Mouse (Mus musculus): Measurements from ENCODE around the gene Zc3h4.
A peak's percentile ranks its signal among the peaks of the same experiment; 100 is the strongest.

Gene Zc3h4

GRCm38 (mm10) chr7:16401991-16402431 lies 1.3 kb downstream of the Zc3h4 start:
- DNase-seq: peak; percentile 70

GRCm38 (mm10) chr7:16402449-16402848 lies 1.7 kb downstream of the Zc3h4 start:
- DNase-seq: no peak

DNA sequence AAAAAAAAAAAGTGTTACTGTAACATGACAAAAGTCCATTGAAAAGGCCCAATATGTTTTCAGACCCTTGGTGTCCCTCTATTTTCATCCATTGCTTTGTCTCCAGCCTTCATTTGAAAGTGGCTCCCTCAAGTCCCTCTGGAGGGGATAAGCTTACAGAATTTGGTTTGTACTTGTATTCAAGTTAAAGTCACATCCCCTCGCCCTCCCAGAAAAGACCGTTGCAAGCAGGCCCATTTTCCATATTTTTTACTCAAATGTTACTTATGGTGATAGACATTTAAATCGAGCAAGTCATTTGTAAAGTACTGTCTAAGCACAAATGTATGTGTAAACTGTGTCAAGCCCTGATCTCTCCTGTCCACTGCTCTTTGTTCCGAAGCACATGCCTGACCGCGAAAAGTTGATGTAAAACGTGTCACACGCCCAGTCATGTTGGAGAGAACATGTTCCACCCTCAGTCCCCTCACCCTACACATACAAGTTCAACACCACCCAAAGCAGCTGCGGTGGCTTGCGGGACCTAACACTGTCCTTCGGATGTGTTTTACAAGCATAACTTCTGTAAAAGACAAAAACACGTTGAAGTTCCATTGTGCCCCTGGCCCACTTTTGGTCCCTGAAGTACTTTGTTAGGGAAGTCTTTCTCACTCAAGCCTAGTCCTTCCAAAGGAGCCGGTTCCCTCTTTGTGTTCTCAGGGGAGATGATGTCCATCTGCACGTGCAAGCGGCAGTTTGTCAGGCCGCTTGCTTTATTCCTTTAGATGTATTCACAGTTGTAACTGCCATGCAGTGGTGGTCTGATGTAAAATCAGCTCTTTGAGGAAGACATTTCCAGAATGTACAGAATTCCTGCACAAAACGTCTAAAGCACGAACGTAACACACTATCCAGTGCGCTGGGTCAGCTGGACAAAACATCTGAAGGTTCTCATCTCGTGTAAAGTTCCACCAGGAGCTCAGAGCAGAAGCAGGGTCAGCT lies 2.5 kb downstream of the Zc3h4 start:
- DNase-seq: peak; percentile 54

DNA sequence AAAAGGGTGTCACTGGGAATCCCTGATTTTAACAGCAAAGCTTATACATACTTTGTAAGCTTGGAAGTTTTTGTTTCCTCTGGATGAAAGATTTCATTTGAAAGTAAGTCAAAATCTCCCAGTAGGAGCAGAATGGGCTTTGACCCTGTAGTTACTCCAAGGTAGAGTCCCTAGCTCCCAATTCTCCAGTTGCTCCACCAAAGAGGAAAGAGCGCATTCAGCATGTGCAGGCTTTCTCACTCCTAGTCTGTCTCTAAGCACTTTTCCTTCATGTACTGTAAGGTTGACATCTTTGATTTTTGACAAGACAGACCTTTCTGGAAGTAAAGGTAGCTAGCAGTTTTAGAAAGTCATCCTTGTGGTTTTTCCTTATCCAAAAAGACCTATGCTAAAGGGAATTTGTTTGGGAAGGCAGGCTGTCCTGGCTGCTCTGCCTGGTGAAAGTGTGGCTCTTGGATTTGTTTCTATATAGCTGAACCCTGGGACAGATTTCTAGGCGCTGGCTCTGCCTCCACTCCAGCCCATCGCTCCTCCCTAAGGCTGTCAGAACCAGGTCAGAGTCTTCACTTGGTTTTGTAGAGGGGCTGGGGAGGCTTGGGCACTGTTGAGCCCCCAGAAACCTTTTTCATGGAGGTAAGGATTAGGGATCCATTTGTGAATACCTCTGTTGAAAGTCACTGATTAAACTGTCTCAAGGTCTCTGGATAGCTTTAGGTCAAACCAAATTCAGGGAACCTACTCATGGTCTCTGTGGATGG lies 3.8 kb downstream of the Zc3h4 start:
- peak; percentile 21 for DNase-seq

DNA sequence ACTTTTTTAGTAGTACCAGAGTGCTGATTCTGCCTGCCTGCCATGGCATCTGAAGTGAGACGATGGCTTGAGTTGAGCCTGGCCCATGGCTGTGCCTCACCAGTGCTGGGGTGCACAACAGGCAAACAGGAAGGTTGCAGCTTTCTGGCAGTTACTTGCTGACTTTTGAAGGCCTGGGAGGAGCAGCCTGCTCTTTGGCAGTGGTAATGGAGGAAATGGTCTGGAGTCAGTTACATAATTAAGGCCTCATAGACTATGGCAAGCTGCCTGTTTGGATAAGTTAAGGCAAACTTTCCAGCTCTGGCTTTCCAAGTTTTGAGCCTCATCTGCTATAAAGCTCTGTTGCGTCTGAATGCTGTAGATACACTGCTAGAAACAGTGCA lies 4.4 kb downstream of the Zc3h4 start:
- peak; percentile 66 for DNase-seq

DNA sequence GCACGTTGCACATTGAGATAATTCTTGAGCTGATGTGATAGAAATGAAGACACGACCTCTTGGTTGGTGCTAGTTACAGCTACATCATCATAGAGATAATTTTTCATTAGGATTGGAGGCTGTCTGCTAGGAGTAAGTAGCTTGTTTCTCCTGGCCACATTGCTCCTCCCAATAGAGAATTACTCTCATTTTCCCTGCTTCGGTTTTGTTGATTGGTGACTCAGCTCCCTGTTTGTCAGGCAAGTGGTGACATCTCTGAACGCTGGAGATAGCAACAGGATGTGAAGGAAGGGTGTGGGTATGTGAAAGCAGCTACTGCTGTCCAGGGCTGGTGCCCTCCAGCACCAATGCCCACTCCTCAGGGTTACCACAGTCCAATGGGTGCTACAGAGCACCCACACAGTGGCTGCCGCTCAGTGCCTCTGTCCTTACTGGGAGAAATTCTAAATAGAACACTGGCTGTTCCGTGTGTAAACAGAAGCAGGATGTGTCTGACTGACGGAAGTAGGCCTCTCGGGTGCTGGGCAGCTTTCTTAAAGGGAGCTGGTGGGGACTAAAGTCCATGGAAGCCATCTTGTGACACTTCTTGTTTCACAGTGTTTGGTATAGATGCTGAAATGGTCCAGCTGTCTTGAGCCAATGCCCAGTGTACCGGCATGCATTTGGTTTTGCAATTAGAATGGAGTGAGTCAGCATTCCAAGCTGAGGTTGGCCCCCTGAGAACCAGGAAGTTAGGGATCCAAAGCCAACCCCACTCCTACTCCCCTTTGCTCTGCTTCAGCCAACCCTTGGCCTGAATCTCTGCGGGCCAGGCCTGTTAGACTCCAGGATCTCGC lies 5.0 kb downstream of the Zc3h4 start:
- DNase-seq: peak; percentile 73

- DNase-seq: no peak
Measured at GRCm38 (mm10) chr7:16406978-16407377, 6.3 kb downstream of the Zc3h4 start.

- no peak for DNase-seq
Measured at GRCm38 (mm10) chr7:16411100-16411499, 10.4 kb downstream of the Zc3h4 start.

- DNase-seq: no peak
Measured at GRCm38 (mm10) chr7:16412220-16412896, 11.6 kb downstream of the Zc3h4 start.

DNA sequence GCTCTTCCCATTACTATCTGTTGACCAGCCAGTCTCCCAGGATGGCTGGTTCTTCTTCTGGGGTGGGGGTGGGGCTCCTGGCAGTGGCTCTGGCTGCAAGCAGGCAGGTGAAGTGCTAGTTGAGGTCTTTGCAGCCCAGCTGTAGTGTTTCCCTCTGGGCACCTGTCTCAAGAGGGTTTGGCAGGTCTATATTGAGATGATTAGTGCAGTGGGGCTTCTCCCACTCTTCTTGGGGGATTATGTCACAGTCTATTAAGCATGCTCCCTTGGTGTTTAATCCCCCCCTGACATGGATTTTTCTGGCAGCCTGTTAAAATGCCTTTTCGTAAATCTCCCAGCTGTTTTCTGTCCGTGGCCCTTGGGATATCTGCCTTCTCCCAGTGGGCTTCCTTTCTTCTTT lies 12.2 kb downstream of the Zc3h4 start:
- no peak for DNase-seq

DNA sequence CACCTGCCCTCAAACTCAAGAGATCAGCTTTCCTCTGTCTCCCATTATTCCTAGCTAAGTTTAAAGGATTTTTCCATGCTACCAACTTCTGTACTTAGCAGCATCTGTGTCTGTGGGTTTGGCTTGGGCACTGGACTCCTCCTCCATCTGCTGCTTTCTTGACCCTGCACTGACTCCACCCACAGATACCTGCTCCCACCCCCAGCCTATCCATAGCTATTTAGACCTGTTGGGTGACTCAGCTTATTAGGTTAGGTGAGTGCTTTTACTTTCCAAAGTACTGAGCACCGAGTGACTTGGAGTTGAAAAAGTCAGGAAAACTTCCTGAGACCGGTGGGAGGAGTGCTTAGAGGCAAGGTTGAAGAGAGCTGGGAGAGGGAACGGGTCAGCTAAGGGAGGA lies 14.7 kb downstream of the Zc3h4 start:
- no peak for DNase-seq

DNA sequence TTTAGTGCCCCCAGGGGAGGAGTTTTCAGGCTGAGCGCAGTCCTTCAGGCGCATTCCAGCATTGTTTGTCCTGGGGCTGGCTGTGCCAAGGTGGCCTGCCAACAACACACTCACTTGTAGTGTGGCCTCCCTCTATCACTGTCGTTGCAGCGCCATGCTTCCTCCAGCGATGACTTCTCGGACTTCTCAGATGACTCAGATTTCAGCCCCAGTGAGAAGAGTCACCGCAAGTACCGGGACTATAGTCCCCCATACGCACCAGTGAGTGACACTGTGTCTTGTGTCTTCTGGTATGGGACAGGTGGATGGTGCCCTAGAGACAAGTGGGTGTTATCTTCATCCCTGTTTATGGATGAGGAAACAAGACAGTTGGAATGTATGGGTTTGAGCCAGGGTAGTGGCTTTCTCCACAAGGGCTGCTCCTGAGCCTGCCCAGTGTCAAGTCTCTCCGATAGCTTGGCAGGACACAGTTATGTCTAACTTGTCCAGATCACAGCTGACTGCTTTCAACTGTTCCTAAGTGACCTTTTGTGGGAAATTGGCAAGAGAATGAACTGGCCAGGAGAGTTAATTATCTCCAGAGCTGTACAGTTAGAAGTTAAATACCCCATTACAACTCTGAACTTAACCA lies 16.5 kb downstream of the Zc3h4 start:
- no peak for DNase-seq

DNA sequence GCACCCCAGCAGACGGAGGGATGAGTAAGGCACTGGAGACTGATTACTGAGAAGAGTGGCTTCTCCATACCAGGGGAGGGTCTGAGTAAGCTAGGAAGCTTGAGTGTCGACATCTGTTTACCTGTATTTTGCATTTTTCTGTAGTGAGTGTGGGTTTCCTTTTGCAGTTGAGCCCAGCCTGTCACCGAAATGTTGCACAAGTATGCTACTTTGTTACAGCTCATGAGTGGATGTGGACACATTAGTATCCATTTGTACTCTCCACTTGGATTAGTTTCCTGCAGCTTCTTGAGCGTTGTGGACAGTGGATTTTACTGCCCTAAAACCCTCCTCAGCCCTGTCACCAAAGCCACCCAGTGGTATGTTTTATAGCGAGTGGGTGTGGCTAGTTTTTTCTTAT lies 18.0 kb downstream of the Zc3h4 start:
- no peak for DNase-seq

- no peak for DNase-seq
Measured at GRCm38 (mm10) chr7:16420493-16421118, 19.9 kb downstream of the Zc3h4 start.

DNA sequence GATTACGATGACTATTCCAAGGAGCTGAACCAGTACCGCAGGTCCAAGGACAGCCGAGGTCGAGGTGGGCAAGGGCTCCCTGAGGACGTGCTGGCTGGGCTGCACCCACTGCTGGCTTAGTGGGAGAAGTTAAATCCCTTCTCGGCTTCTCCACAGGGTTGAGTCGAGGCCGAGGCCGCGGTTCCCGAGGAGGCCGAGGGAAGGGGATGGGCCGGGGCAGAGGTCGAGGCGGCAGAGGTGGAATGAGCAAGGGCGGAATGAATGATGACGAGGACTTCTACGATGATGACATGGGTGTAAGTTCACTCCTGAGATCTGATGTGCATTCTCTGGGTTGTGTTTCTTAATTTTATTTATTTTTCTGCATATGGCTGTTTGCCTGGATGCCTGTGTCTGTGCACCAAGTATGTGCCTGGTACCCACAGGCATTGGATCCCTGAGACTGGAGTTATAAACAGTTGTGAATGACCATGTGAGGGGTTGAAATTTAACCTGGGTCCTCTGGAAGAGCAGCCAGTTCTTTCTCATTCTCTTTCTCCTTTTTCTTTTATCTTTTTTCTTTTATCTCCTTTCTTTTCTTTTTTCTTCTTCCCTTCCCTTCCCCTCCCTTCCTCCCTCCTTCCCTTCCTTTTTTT lies 21.6 kb downstream of the Zc3h4 start:
- no peak for DNase-seq

DNA sequence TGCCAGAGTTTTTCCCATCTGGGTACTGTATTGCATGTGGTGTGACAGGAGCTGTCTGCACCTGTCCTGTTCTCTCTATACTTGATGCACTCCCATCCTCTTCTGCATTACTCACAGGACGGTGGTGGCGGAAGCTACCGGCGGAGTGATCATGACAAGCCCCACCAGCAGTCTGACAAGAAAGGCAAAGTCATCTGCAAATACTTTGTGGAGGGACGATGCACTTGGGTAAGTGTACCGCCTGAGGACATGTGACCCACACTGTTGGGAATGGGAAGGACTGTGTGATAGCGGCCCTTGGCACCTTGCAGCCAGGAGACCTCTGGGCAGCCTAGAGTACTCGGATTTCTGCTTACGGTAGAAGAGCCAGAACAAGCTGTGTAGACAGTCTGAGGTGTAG lies 23.0 kb downstream of the Zc3h4 start:
- no peak for DNase-seq

DNA sequence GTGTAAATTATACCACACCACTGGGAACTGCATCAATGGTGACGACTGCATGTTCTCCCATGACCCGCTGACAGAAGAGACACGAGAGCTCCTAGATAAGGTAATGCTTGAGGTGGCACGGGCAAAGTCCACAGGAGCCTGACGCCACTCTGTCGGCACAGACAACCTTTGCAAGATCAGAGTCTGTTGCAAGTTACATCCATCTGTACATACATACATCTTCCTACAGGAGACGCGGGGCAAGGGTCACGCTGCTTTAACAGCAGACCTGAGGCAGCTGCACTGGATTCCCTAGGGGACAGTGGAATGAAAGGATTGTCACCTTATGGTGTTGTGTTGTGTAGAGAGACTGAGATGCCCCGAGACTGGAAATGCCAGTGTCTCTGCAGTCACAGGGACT lies 25.0 kb downstream of the Zc3h4 start:
- no peak for DNase-seq

DNA sequence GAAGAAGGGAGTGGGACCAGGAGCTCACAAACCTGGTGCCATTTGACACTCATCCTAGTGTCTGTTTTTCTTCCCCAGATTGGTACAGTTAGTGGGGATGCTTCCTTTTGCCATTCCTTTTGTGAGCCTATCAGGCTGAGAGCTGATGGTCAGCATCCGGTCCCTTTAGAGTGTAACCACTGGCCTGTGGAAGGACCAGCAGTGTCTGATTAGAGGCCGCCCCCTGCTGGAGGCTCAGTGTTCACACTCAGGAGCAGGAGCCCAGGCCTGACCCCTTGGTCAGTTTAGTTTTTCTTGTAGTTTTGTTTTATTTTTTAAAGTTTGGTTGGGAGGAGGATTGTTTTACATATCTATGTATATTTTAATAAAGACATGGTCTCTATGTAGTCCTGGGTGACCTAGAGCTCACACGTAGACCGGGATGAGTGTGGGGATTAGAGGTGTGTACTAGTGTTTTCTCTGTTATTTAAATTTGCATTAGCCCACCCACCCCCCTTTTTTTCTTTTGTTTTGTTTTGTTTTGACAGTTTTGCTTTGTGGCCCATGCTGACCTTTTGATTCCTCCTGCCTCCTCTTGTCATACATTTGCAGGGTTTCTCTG lies 25.5 kb downstream of the Zc3h4 start:
- DNase-seq: peak; percentile 76

DNA sequence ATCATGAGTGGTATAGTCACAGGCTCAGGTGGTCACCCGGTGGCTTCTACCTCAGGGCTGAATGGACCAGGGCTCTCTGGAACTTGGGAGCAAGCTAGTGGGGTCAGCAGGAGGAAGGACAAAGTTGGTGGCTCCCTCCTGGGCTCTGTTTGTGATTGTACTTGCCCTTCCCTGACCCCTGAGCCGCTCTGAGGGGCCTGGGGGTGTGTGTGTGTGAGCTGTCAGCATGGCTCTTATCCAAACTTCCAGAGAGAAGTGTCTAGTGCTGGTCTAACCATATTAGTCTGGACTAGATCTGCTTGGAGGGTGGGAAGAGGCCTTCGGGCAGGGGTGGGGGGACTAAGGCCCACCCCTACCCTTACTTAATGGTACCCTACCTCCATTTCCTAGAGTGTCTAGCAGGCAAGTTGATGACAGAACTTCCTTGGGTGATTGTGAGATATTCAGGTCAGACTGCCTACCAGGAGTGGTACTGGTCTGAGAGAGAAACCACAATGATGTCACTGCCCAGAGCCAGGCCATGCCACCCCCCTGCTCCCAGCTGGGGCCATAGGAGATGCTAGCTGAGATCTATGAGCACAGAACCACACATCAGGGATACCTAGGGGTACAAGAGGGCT lies 32.8 kb downstream of the Zc3h4 start:
- DNase-seq: no peak

- DNase-seq: no peak
Measured at GRCm38 (mm10) chr7:16435088-16435487, 34.4 kb downstream of the Zc3h4 start.

All from thymus, postnatal 25 days (tissue).